Mouse (Mus musculus): ENCODE results near the gene Klrb1c. TPM values are rescaled to one million over a fixed set of nuclear protein-coding genes. Genes with fewer than 3 reads are reported as not detected.

Gene Klrb1c
- not detected for total RNA-seq (2021)
- long read RNA-seq, experiment 1, result 0 reads
- long read RNA-seq, experiment 2, result 0 reads

- intact Hi-C loops (cut with DNase I), result no loop called here
- Histone ChIP-seq H3K27ac (no peak within 1 kb of the TSS), H3K4me3 (no peak within 1 kb of the TSS)
- TF ChIP-seq CTCF (IDR thresholded peaks at IDR 0.05), result no peak
- no peak for DNase-seq
Measured at GRCm38 (mm10) chr6:128789115-128789514, at the start of gene Klrb1c. Gene Klrb1c (minus strand): TSS chr6:128789215.

- Histone ChIP-seq H3K4me3 (peak overlapping the region; percentile 99), H3K27ac (peak overlapping the region; percentile 98)
- DNase-seq, result no peak
- intact Hi-C loops (cut with DNase I), result loop anchor here (1.0 to 2.0 kb wide), 3 partner anchors 35 to 107 kb away; no protein-coding TSS in a partner anchor
- TF ChIP-seq CTCF (IDR thresholded peaks at IDR 0.05), result no peak
Measured at GRCm38 (mm10) chr6:128837454-128838341, 48.7 kb upstream of the Klrb1c start.

- no peak for TF ChIP-seq CTCF (IDR thresholded peaks at IDR 0.05)
- peak overlapping the region; percentile 98; the same call in 1 of the 2 replicates for H3K27ac ChIP-seq
- peak overlapping the region; percentile 99 for H3K4me3 ChIP-seq
- intact Hi-C loops (cut with DNase I), result no loop called here
- DNase-seq, result no peak
Measured at GRCm38 (mm10) chr6:128836955-128837334, 47.9 kb upstream of the Klrb1c start.

GRCm38 (mm10) chr6:128836191-128836954 lies 47.4 kb upstream of the Klrb1c start:
- TF ChIP-seq CTCF (IDR thresholded peaks at IDR 0.05), result no peak
- Histone ChIP-seq H3K27ac (no peak overlapping the region), H3K4me3 (no peak overlapping the region)
- intact Hi-C loops (cut with DNase I), result no loop called here
- DNase-seq, result no peak

GRCm38 (mm10) chr6:128835571-128835970 lies 46.6 kb upstream of the Klrb1c start:
- H3K27ac ChIP-seq, result no peak overlapping the region
- DNase-seq, result no peak
- intact Hi-C loops (cut with DNase I), result no loop called here
- no peak overlapping the region for H3K4me3 ChIP-seq
- TF ChIP-seq CTCF (IDR thresholded peaks at IDR 0.05), result no peak

GRCm38 (mm10) chr6:128833046-128833445 lies 44.0 kb upstream of the Klrb1c start:
- Histone ChIP-seq H3K4me3 (no peak overlapping the region), H3K27ac (no peak overlapping the region)
- no peak for DNase-seq
- intact Hi-C loops (cut with DNase I), result no loop called here
- TF ChIP-seq CTCF (IDR thresholded peaks at IDR 0.05), result no peak

- H3K27ac ChIP-seq, result no peak overlapping the region
- intact Hi-C loops (cut with DNase I), result no loop called here
- TF ChIP-seq CTCF (IDR thresholded peaks at IDR 0.05), result no peak
- no peak for DNase-seq
- H3K4me3 ChIP-seq, result no peak overlapping the region
Measured at GRCm38 (mm10) chr6:128829837-128830236, 40.8 kb upstream of the Klrb1c start.

- no peak overlapping the region for H3K27ac ChIP-seq
- no peak for DNase-seq
- no peak overlapping the region for H3K4me3 ChIP-seq
- no peak for TF ChIP-seq CTCF (IDR thresholded peaks at IDR 0.05)
- intact Hi-C loops (cut with DNase I), result no loop called here
Measured at GRCm38 (mm10) chr6:128826781-128827180, 37.8 kb upstream of the Klrb1c start.

- intact Hi-C loops (cut with DNase I), result no loop called here
- no peak for DNase-seq
- H3K4me3 ChIP-seq, result no peak within 1 kb of the TSS
- TF ChIP-seq CTCF (IDR thresholded peaks at IDR 0.05), result no peak
- H3K27ac ChIP-seq, result no peak within 1 kb of the TSS
Measured at GRCm38 (mm10) chr6:128826132-128826531, 37.1 kb upstream of the Klrb1c start, which contains the start of the genes Gm44511 and Klrb1b. Gene Gm44511 (minus strand): TSS chr6:128826315. Gene Klrb1b (minus strand): TSS chr6:128826331.

- no peak for TF ChIP-seq CTCF (IDR thresholded peaks at IDR 0.05)
- Histone ChIP-seq H3K4me3 (no peak overlapping the region), H3K27ac (no peak overlapping the region)
- intact Hi-C loops (cut with DNase I), result no loop called here
- DNase-seq, result no peak
Measured at GRCm38 (mm10) chr6:128818083-128818802, 29.2 kb upstream of the Klrb1c start.

- no peak for DNase-seq
- H3K4me3 ChIP-seq, result no peak overlapping the region
- intact Hi-C loops (cut with DNase I), result no loop called here
- H3K27ac ChIP-seq, result no peak overlapping the region
- peak; percentile 48 for TF ChIP-seq CTCF (IDR thresholded peaks at IDR 0.05)
Measured at GRCm38 (mm10) chr6:128808532-128808931, 19.5 kb upstream of the Klrb1c start.

- intact Hi-C loops (cut with DNase I), result no loop called here
- Histone ChIP-seq H3K4me3 (no peak overlapping the region), H3K27ac (no peak overlapping the region)
- DNase-seq, result no peak
- peak; percentile 53 for TF ChIP-seq CTCF (IDR thresholded peaks at IDR 0.05)
Measured at GRCm38 (mm10) chr6:128807021-128807420, 18.0 kb upstream of the Klrb1c start.

All from gastrocnemius, adult 2 months (tissue).